Mouse (Mus musculus): Measurements from ENCODE around the gene Med24.

- TF ChIP-seq CTCF (conservative IDR thresholded peaks at IDR 0.05; ENCODE audit: low read length), result no peak
- no peak for TF ChIP-seq NANOG (IDR thresholded peaks at IDR 0.05; ENCODE audit: borderline replicate concordance, low read length)
Measured at GRCm38 (mm10) chr11:98696454-98697216, 32.6 kb downstream of the Med24 start.

Data from E14TG2a.4 (cell line).